Mouse (Mus musculus) 416B (cell line): ENCODE data around the gene Pcbd1.
"Not testable (repeated sequence)": the region's sequence is repeated elsewhere in the genome, so short reads cannot be mapped to it uniquely, and the experiment has no call there.

ENCODE experiments used
- DNase-seq: peaks from one replicate; pipeline ENCODE4 v3.0.0; 2011; ENCODE audit warnings: low read depth

The Pcbd1 gene

DNA sequence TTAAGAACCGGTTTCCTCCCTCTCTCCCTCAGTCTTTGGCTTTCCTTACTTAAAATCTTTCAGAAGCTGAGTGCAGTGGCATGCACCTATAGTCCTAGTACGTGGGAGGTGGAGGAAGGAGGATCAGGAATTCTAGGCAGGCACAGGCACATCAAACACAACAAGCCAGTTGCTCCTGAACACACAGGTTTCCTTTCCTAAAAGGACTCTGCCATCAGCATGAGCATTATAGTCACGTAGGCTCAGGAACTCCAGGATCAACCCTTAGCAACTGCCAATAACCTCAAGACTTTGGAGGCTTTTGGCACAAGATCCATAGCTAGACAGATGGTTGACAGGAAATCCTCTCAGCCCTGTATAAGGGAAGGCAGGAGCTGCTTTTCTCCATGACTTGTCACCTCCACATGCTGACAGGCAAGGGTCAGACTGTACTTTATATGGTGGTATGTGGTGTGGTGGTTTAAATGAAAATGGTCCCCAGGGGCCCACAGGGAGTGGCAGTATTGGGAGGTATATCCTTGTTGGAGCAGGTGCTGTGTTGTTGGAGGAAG is 14.5 kb downstream of the Pcbd1 start:
- DNase-seq: no peak

- DNase-seq: peak; percentile 32
Measured at GRCm38 (mm10) chr10:61114246-61114720, 25.2 kb downstream of the Pcbd1 start.

DNA sequence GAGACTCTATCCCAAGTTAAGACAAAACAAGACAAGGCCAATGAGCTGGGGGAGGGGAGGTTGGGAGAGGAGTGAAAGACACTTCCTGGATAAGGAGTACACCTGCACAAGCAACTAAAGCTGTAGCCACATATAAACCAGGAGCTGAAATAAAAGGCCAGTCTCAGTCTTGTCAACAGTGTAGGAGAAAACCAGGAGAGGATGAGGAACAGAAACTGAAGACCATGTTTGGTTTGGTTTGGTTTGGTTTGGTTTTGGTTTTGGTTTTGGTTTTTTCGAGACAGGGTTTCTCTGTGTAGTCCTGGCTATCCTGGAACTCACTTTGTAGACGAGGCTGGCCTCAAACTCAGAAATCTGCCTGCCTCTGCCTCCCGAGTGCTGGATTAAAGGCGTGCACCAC is 32.6 kb downstream of the Pcbd1 start:
- not testable (repeated sequence) for DNase-seq

GRCm38 (mm10) chr10:61123276-61123913 is 34.3 kb downstream of the Pcbd1 start:
- peak; percentile 11 for DNase-seq

- no peak for DNase-seq
Measured at GRCm38 (mm10) chr10:61124462-61124861, 35.3 kb downstream of the Pcbd1 start.

GRCm38 (mm10) chr10:61128701-61129365 is 39.7 kb downstream of the Pcbd1 start:
- no peak for DNase-seq

DNA sequence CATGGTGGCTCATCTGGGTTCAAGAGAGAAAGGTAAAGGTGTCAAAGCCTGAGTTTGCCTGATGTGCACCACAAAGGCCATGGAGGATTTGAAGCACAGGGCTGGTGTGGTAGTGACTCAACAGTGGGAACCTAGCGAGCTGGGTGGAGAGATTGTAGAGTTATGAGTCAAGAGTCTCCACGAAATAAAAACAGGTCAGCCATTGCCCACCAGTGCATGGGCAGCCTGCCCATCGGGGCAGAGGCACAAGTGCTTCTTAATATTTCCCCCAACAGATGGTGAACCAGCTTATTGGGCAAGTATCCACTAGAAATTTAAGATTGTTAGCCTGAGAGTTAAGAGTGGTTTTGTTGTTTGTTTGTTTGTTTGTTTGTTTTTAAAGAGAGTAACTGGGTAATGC is 41.8 kb downstream of the Pcbd1 start:
- DNase-seq: peak; percentile 12

DNA sequence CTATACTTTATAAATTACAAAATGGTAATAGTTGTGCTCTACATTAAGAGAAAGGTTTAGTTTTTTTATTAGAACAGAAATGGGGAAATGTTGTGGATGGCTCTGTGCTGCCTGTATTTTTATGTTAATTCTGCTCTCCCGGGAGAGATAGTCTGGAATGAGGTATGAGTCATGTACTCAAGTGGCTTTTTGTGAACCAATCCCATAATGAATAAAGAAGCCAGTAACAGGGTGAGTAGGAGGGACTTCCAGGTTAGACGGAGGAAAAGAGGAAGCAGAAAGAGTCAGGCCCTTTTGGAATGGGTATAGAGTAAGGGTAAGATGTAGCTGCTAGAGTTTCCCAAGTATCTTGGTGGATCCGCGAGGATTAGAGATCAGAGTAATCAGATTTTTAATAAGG is 44.9 kb downstream of the Pcbd1 start:
- peak; percentile 18 for DNase-seq

GRCm38 (mm10) chr10:61135226-61135839 is 46.2 kb downstream of the Pcbd1 start:
- peak; percentile 57 for DNase-seq

GRCm38 (mm10) chr10:61137567-61137966 is 48.4 kb downstream of the Pcbd1 start:
- DNase-seq: no peak

- peak; percentile 31 for DNase-seq
Measured at GRCm38 (mm10) chr10:61143343-61143742, 54.2 kb downstream of the Pcbd1 start.
